Mouse (Mus musculus): ENCODE measurements around the gene Rbm47.
"Not testable (repeated sequence)": the region's sequence is repeated elsewhere in the genome, so short reads cannot be mapped to it uniquely, and the experiment has no call there.

Gene Rbm47

DNA sequence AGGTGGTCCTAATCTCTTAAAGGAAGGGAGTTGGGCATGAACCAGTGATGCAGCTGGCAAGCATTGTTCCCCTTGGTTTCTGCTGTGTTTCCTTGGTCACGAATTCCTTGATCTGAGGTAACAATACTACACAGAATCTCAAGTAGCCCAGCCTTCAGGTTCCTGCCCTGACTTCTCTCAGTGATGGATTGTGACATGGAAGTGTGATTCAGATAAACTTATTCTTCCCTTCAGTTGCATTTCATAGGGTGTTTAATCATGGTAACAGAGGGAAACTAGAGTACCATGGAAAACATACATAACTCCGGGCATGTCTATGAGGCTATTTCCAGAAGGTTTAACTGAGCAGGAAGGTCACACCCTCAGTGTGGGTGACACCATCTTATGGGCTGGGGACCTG, at the start of gene Rbm47:
Rbm47 (minus strand) TSS at position 101 of the 400 bp plus-strand sequence.
- no peak for DNase-seq (ENCODE audit: low read depth, low spot score)

DNA sequence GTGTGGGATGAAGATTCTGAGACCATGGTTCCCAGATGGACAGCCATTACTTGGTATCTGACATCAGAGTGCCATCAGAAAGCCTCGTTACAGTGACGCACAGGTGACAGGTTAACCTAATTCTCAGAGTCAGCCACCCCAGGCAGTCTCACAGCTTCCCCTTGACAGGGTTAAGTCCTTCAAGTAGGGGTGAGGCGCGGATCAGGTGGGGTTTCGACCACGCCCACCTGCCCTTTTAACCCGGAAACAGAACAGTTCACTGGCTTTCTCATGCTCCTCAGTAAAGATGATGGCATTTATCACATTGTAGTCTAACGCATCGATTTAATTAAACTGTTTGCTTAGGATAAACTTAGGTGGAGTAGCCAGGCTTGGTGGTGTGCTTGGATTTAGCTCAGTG, 47.7 kb upstream of the Rbm47 start:
- no peak for DNase-seq (ENCODE audit: low read depth, low spot score)

DNA sequence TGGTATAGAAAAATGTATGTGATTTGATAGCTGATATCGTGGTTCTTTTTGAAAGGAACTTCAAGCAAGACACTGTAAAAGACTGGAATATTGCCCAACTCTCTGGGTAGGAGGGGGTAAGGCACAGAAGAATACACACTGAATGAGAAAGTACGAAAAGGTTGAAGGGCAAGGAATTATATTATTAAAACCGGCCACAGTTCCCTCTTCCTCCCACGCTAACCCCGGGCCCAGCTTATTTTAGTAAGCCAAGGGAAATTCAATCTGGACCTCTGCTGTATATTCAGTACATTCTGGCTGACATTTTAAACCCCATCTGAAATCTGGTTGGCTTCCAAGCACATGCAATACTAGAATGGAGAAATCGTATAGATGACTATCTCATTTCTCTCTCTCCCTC, 46.8 kb upstream of the Rbm47 start:
- no peak for DNase-seq (ENCODE audit: low read depth, low spot score)

DNA sequence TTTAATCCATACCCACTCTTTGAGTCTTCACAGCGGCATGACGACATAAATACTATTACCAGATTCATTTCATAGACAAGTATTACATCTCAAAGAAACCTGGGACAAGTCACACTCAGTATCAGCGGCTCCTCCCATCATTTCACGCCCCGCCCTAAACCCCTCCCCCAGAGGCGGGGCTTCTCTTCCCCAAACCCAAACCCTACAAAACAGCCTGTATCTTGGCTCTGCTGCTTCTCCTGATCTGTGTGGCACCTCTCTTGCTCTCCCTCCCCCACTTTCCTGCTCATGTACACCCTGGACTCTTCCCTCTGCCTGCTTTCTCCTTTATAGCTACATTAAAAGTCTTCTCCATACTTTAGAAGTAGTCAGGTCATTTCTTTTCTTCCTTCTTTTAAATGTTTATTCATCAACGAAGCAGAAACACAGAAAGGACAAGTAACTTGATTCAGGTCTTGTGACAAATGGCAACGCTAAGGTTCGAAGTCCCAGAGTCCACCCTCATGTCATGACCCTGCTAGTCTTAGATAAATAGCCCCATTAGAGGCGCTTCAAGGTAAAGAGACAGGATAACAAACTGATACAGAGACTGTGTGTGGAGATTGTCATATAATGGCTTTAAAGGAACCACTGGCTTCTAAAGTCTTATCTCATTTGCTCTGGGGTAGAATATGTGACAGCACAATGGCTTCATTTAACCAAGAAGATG, 42.8 kb upstream of the Rbm47 start:
- DNase-seq (ENCODE audit: low read depth, low spot score), result no peak

DNA sequence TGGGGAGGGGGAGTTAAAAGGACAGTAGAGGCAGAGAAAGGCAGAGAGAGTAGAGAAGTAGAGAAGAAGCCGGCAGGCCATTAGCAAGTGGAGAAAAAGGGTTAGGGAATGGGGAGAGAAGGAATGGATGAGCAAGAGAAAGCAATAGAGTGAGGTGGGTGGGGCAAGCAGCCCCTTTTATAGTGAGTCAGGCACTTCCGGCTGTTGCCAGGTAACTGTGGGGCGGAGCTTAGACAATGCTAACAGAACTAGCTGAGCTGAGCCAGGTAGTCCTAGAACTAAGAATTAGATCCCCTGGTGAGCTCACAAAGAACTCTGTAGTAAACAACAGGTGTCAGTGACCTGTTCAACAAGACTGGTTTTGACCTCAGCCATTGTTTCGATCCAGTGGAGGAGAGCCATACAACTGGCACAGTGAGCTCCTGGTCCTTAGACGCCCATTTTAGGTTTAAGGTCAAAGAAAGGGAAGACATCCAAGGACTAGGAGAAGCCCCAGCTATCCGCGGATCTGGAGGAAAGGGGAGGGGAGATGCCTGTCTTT, 41.5 kb upstream of the Rbm47 start:
- DNase-seq (ENCODE audit: low read depth, low spot score), result no peak

DNA sequence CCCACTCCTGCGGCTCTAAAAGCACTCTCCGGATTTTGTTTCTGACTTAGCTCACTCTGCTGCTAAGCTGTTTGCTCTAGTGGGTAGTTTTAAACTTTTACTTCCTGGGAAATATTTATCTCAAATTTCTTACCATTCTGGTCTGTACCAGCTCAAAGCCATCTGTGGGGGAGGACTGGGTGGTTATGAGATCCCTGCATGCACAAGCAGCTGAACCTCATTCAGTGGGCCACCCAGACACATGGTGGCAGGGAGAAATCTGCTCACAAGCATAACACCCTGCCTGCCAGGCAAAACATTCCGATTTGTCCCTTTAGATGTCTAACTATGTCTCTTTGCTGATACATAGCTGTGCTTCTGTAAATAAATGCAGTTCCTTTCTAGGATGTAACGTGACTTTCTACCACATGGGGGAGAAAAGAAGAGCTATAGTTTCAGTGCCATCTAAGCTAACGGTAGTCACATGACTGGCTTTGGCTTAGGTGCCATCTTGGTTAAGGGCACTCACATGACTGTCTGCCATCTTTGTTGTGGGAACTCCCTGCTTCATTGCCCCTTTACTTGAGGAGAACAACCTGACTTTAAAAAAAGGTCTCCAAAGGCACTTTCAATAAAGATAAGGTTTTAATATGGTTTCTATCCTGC, 36.7 kb upstream of the Rbm47 start:
- DNase-seq (ENCODE audit: low read depth, low spot score), result peak; percentile 17

DNA sequence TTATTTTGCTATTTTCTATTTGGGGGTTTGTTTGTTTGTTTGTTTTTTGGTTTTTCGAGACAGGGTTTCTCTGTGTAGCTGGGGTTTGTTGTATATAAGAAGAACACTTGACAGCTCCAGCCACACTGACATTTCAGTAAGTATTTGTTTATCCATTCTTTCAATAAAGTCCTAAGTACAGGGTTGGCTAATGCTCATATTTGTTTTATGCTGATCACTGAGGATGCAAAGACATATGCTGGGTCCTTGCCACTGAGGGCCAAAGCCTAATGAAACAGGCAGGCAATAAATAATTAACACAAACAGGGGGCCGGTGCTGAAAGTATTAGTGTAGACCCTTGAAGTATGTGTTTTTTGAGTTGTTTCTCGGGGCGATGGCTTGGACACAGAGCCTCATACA, 32.0 kb upstream of the Rbm47 start:
- no peak for DNase-seq (ENCODE audit: low read depth, low spot score)

DNA sequence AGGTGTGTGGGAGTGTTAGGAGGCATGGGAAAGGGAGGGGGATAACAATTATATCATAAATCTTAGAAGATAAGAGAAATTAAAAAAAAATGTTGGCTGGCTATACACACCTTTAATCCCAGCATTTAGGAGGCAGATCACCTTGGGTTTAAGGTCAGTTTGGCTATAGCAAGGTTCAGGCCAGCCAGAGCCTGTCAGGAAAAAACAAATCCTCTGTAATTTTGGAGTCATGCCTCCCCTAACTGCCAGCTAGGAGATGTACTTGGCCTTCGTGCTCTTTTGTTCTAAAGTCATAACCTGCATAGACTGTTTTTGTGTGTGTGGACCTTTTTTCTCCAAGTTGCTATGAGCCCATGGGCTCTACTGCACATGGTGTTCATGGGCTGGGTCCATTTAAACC, 30.5 kb upstream of the Rbm47 start:
- no peak for DNase-seq (ENCODE audit: low read depth, low spot score)

DNA sequence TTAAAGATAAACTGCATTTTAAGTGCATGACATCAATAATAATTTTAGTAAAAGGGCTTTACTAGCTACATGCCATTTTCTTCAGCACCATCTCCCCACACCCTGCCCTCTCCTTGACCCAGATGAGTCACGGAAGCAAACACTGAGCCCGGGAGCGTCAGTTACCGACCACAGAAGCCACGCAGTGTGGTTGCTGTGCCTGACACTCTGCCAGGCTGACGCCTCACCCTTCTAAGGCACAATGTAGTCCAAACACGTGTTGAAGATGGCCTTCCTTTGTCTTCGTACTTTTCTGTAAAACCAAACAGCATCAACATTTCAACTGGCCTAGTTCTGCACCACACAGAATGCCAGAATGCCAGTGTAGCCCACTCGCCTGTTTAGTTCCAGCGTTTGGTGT, 27.1 kb upstream of the Rbm47 start:
- peak; percentile 7 for DNase-seq (ENCODE audit: low read depth, low spot score)

DNA sequence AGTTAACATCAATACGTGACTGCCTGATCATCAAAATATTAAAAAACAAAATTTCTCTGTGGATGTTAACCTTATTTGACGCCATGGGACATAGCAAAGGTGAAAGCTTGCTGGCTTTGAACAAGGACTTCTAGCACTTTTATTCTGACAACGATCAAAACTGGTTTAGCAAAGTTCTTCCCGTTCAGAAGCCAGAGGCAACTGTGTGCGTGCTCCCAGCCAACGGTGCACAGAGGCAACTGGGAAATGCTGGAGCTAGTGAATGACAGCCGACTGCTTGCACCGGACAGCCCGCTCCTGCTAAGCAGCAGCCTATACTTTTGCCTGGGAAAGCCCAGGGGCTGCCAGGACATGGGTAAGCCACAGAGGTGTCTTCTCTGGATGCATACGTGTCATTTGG, 22.4 kb upstream of the Rbm47 start:
- DNase-seq (ENCODE audit: low read depth, low spot score), result no peak

DNA sequence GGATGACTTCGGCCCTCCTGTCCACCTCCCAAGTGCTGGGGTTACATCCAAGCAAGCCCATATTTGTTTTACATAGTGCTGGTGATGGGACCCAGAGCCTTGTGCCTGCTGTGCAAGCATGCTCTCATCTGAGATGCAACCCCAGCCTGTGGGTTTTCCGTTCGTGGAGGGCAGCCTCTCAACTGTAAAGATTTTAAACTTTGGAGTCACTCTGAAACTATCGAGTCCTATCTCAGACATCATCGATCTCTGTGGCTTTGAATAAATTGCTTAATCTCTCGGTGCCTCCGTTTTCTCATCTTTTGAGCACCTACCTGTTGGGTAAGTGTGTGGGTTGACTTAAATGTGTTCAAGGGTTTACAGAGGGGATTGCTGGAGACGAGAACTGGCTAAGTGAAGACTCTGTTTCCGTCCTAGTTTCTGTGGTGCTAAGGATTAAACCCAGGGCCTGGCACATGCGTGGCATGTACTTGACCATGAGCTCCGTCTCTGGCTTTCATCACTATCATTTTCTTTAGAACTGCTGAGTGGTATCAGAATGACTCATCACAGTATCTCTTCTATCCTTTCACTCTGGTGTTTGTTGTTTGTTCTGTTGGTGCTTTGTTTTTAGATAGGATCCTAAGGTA, 20.4 kb upstream of the Rbm47 start:
- no peak for DNase-seq (ENCODE audit: low read depth, low spot score)

DNA sequence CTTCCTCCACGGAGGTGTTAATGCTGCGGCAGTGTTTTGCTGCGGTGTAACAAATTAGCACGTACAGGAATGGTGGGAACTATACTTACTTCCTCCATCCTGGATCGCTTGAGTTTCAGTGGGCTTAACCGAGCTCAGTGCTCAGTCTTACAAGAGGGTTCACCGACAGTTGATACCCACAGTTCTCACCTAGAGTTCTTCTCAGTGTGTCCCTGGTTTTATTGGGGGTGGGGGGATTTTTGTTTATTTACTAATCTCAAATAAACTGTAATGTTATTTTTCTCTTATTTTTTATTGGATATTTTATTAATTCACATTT, 18.2 kb upstream of the Rbm47 start:
- DNase-seq (ENCODE audit: low read depth, low spot score), result no peak

DNA sequence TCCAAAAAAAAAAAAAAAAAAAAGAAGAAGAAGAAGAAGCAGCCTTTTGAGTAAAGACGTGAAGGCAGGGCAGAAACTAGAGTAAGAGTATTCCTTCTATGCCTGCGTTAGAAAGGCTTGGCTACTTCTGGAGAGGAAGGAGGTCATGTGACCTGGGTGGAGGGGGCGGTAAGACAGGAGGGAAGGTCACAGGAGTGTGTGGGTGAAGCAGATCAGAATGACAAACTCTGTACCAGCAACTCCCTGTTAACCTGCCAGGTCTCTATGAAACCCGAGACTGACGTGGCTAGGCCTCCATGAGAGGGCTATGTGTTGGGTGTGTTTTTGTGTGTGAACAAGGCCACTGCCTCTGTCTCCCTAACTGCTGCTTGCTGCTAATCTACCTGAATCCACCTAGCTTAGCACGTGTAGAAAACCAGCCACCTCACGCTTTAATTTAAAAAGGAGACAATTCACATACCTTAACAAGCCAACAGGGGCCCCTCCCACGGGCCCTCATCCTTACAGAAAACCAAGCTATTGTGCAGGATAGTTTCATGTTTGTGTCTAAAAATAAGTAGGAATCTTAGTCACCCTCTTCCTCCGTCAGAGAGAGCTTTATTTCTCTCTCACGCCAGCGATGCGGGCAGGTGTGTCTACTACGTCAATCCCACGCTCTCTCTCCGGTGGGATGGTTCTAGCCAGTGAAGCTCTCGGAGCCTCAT, 17.7 kb upstream of the Rbm47 start:
- DNase-seq (ENCODE audit: low read depth, low spot score), result peak; percentile 47

DNA sequence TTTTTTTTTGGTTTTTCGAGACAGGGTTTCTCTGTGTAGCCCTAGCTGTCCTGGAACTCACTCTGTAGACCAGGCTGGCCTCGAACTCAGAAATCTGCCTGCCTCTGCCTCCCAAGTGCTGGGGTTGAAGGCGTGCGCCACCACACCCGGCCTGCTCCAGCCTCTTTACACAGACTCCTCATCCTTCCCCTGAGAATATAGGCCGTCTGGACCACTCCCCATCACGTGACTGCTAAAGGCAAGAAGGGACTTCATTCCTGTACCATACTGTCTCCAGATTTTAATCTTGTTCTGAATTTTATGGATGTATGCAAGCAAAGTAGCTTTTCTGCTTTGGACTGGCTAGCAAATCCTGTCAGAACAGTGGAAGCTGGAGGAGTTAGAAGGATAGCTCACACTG, 15.7 kb upstream of the Rbm47 start:
- DNase-seq (ENCODE audit: low read depth, low spot score), result not testable (repeated sequence)

DNA sequence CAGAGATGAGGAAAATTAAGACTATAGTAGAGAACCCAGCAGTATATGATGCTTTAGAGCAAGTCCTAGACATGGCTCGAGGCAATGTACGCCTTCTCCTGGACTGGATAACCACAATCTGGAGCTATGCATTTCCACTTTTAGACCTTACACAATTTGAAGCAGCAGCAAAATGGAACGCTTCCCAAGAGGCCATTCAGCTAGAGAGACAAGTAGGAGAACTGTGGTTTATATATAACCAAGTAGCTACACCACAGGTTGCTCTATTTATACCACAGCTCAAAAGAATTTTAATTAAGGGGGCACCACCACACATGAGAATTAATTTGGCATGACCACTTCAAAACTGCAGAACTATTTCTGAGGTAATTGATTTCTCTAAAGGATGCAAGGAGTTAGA, 9.2 kb upstream of the Rbm47 start:
- peak; percentile 63 for DNase-seq (ENCODE audit: low read depth, low spot score)

DNA sequence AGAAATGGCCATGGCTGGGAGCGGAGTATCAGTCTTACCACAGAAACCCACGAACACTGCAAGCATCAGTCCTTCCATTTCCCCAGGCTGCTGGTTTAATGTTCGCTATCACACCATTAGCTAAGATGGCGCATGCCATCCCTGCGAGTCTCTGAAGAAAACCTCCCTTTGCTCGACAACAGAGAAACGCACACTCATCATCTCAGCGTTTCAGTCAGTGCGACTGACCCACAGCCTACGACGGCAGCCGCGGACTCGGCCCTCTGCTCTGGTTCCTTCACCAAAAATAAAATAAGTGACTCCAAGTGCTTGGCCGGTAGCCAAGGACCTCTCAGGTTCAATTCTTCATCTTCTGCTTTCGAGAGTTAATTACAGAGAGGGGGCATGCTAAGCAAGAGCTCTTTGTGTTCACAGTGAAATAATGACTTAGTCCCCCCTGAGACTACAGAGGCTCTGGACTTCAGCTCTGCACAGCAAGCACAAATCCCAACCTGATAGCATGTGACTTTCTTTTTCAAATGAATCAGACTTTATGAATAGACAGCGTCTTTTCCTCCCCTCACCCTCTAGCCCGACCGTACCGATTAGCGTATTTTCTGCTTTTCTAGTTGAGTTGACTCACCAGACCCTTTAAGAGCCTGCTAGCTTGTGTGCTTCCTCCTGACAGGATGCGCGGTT, 1.4 kb upstream of the Rbm47 start:
- DNase-seq (ENCODE audit: low read depth, low spot score), result no peak

DNA sequence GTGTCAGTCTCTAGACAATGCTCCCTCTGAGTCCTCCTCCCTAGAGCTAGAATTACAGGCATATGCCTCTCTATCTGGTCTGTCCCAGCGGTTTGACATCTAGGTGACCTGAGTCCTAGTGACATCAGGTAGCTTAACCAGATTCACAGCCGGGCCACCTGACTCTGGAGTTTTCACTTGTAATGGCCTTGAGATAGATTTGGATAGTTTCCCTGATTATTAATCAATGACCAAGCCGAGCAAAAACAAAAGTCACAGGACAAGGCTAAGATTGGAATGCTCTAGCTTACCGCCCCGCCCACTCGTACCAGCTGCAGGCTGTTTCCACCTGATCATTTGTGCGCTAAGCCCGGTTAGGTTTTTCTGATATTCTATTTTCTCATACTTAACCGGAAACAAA, 2.3 kb downstream of the Rbm47 start:
- DNase-seq (ENCODE audit: low read depth, low spot score), result no peak

DNA sequence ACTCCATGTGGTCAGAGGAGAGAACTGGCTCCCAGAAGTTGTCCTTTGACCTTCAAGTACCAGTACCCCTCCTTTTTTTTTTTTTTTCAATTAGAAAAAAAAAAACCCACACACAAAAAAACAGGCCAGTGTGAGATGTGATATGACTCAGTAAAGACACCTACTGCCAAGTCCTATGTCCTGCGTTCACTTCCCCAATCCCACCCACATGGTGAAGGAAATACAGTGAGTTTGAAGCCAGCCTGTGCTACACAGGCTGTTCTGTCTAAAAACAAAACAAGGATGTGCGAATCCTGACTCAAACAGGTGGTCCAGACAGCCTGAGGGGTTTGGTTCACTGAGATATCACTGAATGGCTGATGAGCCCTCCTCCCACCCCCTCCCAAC, 3.8 kb downstream of the Rbm47 start:
- peak; percentile 59 for DNase-seq (ENCODE audit: low read depth, low spot score)

DNA sequence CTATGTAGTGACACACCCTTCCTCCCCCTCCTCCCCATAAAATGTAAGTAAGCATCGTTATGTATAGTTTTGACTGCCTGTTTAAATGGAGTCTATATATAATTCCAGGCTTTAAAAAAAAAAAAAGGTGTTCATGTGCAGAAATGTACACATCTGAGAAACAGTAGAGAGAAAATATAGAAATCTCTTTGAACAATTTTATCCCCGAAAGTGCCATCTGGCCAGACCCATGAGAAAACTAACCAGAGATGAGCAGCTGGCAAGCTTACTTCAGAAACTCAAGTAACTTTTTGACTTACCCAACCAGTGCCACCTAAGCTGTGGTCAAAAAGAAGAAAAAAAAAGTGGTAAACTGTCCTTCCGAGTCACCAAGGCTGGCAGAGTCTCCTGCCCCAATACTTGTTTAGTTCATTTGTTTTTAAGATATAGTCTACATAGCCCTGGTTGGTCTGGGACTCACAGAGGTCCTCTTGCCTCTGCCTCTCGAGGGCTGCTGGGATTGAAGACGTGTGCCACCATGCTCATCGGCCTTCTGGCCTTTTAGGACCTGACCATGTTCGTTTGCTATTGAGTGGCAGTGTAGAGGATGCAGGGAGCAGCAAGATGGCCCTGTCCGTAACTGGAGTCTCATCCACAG, 4.3 kb downstream of the Rbm47 start:
- DNase-seq (ENCODE audit: low read depth, low spot score), result peak; percentile 46

DNA sequence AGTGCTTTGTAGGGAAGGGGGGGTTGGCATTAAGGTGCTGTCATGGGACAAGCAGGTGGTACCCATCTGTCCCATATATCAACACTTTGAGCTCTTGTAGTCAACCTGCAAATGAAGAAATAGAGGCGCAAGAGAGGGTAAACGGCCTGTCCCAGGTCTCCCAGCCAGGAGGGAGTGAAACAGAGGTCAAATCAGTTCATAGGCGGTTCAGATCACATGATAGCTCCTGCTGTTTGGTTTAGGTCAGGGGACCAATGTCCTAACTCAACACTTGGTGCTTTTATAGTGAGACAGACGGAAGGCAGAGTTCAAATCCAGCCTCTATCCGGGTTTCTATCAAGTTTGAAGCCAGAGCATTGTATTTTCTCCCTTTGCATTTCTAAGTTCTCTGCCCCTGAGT, 6.0 kb downstream of the Rbm47 start:
- no peak for DNase-seq (ENCODE audit: low read depth, low spot score)

DNA sequence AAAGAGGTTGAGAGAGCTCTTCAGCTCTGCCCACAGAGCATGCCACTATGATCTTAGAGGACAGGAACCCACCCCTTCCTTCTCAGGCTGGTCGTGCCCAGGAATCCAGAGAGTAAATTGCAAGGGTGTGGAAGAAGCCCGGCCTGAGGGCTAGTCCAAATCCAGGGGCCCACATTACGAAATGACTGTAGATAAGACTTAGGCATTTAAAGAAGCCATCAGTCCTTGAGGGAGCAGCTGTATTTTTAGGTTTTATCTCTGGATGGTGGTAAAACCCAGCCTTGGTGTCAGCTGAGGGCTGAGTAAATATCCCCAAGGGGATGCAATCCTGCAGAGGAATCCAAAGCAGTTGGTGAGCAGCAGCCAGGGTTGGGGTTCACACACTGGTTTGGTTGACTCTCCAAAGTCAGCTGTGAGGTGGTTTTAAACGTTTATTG, 6.7 kb downstream of the Rbm47 start:
- DNase-seq (ENCODE audit: low read depth, low spot score), result no peak
